Mouse (Mus musculus): ENCODE data around the gene Vmn1r14. TPM values are rescaled to one million over a fixed set of nuclear protein-coding genes. Genes with fewer than 3 reads are reported as not detected.
"Not testable (repeated sequence)": the region's sequence is repeated elsewhere in the genome, so short reads cannot be mapped to it uniquely, and the experiment has no call there.

The Vmn1r14 gene
- total RNA-seq (2017): not detected in 2 replicates

DNA sequence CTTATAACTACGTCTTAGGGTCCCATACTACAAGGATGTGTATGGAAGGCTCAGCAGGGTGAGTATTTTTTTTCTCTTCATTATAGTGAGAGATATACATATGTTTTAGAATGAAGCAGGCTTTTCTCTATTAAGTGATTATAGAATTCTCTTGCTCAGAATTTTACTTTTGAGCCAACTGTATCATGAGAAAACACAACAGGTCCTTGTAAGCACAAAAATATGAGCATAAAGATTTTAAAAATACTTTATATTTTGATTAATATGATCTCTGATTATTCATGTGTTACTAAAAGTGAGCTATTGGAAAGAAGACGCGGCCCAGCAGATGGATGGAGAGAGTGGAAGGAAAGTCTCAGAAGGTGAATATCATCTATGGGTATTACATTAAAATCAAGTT lies at the start of gene Vmn1r14:
Gene Vmn1r14 (plus strand): TSS at position 301 of the 400 bp plus-strand sequence.
- no peak for ATAC-seq (replicated peaks; ENCODE audit: low read depth, poor library complexity, severe bottlenecking)

DNA sequence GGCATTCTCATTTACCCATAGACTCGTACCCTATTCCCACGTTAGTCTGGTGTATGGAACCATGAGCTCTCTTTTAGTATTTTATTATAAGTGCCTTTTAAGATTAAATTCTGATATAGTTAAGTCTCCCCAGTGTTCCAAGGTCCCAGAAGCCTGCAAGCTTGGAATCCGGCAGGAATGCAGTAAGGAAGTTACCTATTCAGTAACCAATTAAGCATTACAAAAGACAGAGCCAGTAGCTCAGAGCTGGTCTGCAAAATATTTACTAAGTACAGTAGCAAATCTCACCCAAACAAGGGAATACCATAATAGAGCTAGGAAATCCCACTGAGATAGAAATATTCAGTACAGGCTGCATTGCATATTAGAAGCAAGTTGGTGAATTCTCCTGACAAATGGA lies 41.5 kb upstream of the Vmn1r14 start:
- ATAC-seq (replicated peaks; ENCODE audit: low read depth, poor library complexity, severe bottlenecking): not testable (repeated sequence)

GRCm38 (mm10) chr6:57202990-57203389 lies 28.5 kb upstream of the Vmn1r14 start, which contains the start of gene Vmn1r13:
Gene Vmn1r13, plus strand, starts transcription at chr6:57203290.
- not testable (repeated sequence) for ATAC-seq (replicated peaks; ENCODE audit: low read depth, poor library complexity, severe bottlenecking)

GRCm38 (mm10) chr6:57257652-57258051 lies 26.2 kb downstream of the Vmn1r14 start, which contains the start of gene Vmn1r15:
Gene Vmn1r15, plus strand, starts transcription at chr6:57257952.
- ATAC-seq (replicated peaks; ENCODE audit: low read depth, poor library complexity, severe bottlenecking): no peak

- no peak for ATAC-seq (replicated peaks; ENCODE audit: low read depth, poor library complexity, severe bottlenecking)
Observed at GRCm38 (mm10) chr6:57260990-57261389, 29.5 kb downstream of the Vmn1r14 start.

DNA sequence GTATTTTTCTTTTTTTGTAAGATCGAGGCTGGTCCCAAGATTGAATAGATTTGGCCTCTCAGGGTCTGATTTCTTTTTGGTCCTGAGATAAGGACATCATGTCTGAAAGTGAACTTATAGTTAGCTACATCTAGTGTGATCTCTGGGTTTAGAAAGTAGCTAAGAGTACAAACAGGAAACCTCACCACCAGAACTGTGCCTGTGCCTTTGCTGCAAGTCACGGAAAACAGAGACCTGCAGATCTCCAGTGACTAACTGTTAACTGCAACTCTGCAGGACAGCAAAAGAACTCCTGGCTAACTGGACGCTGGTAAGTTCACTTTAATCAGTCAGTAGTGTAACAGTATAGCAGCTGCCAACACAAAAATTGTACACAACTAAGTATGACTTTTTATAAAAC lies 40.4 kb downstream of the Vmn1r14 start:
- ATAC-seq (replicated peaks; ENCODE audit: low read depth, poor library complexity, severe bottlenecking): no peak

DNA sequence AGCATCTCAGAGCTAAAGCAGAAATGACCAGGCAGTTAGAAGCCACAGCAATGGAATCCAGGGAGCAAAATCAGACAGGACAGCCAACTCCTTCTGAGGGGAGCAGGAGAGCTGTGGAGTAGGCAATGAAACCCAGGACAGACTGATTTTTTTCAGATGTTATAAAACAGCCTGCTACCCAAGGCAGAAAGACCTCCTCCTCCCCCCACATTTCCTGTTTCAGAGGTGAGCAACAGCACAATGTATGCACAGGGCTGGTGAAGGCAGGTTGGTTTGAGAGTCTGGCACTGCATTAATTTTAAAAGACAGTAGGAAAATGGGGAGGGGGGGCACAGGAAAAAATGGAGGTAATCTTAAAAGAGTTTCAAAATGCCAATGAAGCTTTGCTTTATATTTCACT lies 41.0 kb downstream of the Vmn1r14 start:
- no peak for ATAC-seq (replicated peaks; ENCODE audit: low read depth, poor library complexity, severe bottlenecking)

DNA sequence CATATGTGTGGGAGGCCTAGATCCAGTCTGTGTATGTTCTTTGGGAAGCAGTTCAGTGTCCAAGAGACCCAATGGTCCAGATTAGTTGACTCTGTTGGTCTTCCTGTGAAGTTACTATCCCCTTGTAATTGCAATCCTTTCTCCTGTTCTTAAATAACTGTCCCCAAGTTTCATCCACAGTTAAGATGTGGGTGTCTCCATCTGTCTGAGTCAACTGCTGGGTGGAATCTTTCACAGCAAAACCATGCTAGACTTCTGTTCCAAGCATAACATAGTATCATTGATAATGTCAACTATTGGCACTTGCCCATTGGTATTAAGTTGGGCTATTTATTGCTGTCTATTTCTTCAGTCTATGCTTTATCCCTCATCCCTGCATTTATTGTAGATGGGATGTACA lies 47.5 kb downstream of the Vmn1r14 start:
- ATAC-seq (replicated peaks; ENCODE audit: low read depth, poor library complexity, severe bottlenecking): no peak

Other genes with a start within 250 kb of the Vmn1r14 start
- gene Vmn1r6, start 234.4 kb upstream of the Vmn1r14 start, total RNA-seq (2017): not detected in 2 replicates
- not detected in 2 replicates for gene Vmn1r7, start 206.4 kb upstream of the Vmn1r14 start, total RNA-seq (2017)
- not detected in 2 replicates for gene Vmn1r8, start 199.4 kb upstream of the Vmn1r14 start, total RNA-seq (2017)
- not detected in 2 replicates for gene Vmn1r9, start 164.9 kb upstream of the Vmn1r14 start, total RNA-seq (2017)
- gene Vmn1r10, start 122.2 kb upstream of the Vmn1r14 start, total RNA-seq (2017): not detected in 2 replicates
- not detected in 2 replicates for gene Vmn1r11, start 98.2 kb upstream of the Vmn1r14 start, total RNA-seq (2017)
- not detected in 2 replicates for gene Vmn1r12, start 74.8 kb upstream of the Vmn1r14 start, total RNA-seq (2017)
- not detected in 2 replicates for gene Vmn1r13, start 28.4 kb upstream of the Vmn1r14 start, total RNA-seq (2017)
- not detected in 2 replicates for gene Vmn1r15, start 26.3 kb downstream of the Vmn1r14 start, total RNA-seq (2017)
- gene Vmn1r16, start 97.8 kb downstream of the Vmn1r14 start, total RNA-seq (2017): not detected in 2 replicates
- gene Vmn1r17, start 132.0 kb downstream of the Vmn1r14 start, total RNA-seq (2017): not detected in 2 replicates
- not detected in 2 replicates for gene Vmn1r18, start 164.1 kb downstream of the Vmn1r14 start, total RNA-seq (2017)
- gene Vmn1r19, start 172.1 kb downstream of the Vmn1r14 start, total RNA-seq (2017): not detected in 2 replicates
- not detected in 2 replicates for gene Vmn1r20, start 197.2 kb downstream of the Vmn1r14 start, total RNA-seq (2017)

All from common myeloid progenitor, adult 5-6 weeks (primary cell).